Mouse (Mus musculus): Measurements from ENCODE around the gene 1700092M07Rik.

The 1700092M07Rik gene

GRCm38 (mm10) chr19:8742176-8742575 lies 1.7 kb downstream of the 1700092M07Rik start:
- DNase-seq (ENCODE audit: low read depth, low spot score), result peak; percentile 24

GRCm38 (mm10) chr19:8745382-8745781 lies 4.9 kb downstream of the 1700092M07Rik start:
- DNase-seq (ENCODE audit: low read depth, low spot score), result no peak

- peak; percentile 35 for DNase-seq (ENCODE audit: low read depth, low spot score)
Observed at GRCm38 (mm10) chr19:8747368-8747767, 6.8 kb downstream of the 1700092M07Rik start.

- DNase-seq (ENCODE audit: low read depth, low spot score), result no peak
Observed at GRCm38 (mm10) chr19:8755652-8756051, 15.1 kb downstream of the 1700092M07Rik start.

- DNase-seq (ENCODE audit: low read depth, low spot score), result peak; percentile 96
Observed at GRCm38 (mm10) chr19:8756635-8757387, 16.3 kb downstream of the 1700092M07Rik start, which contains the start of gene Nxf1. Nxf1 (plus strand) TSS chr19:8757073.

GRCm38 (mm10) chr19:8757471-8757998 lies 17.0 kb downstream of the 1700092M07Rik start:
- peak; percentile 54 for DNase-seq (ENCODE audit: low read depth, low spot score)

- no peak for DNase-seq (ENCODE audit: low read depth, low spot score)
Observed at GRCm38 (mm10) chr19:8758899-8759298, 18.4 kb downstream of the 1700092M07Rik start.

GRCm38 (mm10) chr19:8760757-8761156 lies 20.2 kb downstream of the 1700092M07Rik start:
- peak; percentile 31 for DNase-seq (ENCODE audit: low read depth, low spot score)

- DNase-seq (ENCODE audit: low read depth, low spot score), result no peak
Observed at GRCm38 (mm10) chr19:8763276-8763675, 22.8 kb downstream of the 1700092M07Rik start.

GRCm38 (mm10) chr19:8765562-8765961 lies 25.0 kb downstream of the 1700092M07Rik start:
- DNase-seq (ENCODE audit: low read depth, low spot score), result no peak

GRCm38 (mm10) chr19:8770567-8771270 lies 30.2 kb downstream of the 1700092M07Rik start, which contains the start of gene Tmem223:
Tmem223 (plus strand) TSS chr19:8770996.
- peak; percentile 92 for DNase-seq (ENCODE audit: low read depth, low spot score)

- no peak for DNase-seq (ENCODE audit: low read depth, low spot score)
Observed at GRCm38 (mm10) chr19:8772996-8773395, 32.5 kb downstream of the 1700092M07Rik start.

GRCm38 (mm10) chr19:8773409-8773808 lies 32.9 kb downstream of the 1700092M07Rik start:
- DNase-seq (ENCODE audit: low read depth, low spot score), result no peak

GRCm38 (mm10) chr19:8774086-8774835 lies 33.7 kb downstream of the 1700092M07Rik start, which contains the start of gene Tmem179b:
Tmem179b (minus strand) TSS chr19:8774467.
- peak; percentile 97 for DNase-seq (ENCODE audit: low read depth, low spot score)

GRCm38 (mm10) chr19:8774951-8775421 lies 34.5 kb downstream of the 1700092M07Rik start:
- peak; percentile 29 for DNase-seq (ENCODE audit: low read depth, low spot score)

- DNase-seq (ENCODE audit: low read depth, low spot score), result peak; percentile 97
Observed at GRCm38 (mm10) chr19:8786008-8786781, 45.7 kb downstream of the 1700092M07Rik start, which contains the start of gene Taf6l. Taf6l (minus strand) TSS chr19:8786417.

- DNase-seq (ENCODE audit: low read depth, low spot score), result no peak
Observed at GRCm38 (mm10) chr19:8788521-8788920, 48.0 kb downstream of the 1700092M07Rik start.

- DNase-seq (ENCODE audit: low read depth, low spot score), result no peak
Observed at GRCm38 (mm10) chr19:8789171-8789570, 48.7 kb downstream of the 1700092M07Rik start.

GRCm38 (mm10) chr19:8790171-8790570 lies 49.7 kb downstream of the 1700092M07Rik start:
- no peak for DNase-seq (ENCODE audit: low read depth, low spot score)

Data from CD4-positive, CD25-positive, alpha-beta regulatory T cell, adult 2 months (primary cell).